ENCODE assay signal across 8 mouse cellular contexts in genomic region chr16:16303888-16304287, GRCm38 (mm10). TPM values are rescaled to one million over a fixed set of nuclear protein-coding genes. Genes with fewer than 3 reads are reported as not detected.
DNase-seq lines count a peak whose midpoint lies in the region; ATAC-seq and TF ChIP-seq lines count a peak whose summit lies in the region.

No protein-coding gene starts in this region.

- no peaks in the 10 kb centered on the region for H3K9me3 ChIP-seq in intestine, postnatal 0 days (ENCODE audit: control insufficient read depth)

- peak overlapping the region; percentile 96 for H3K4me3 ChIP-seq in left cerebral cortex, adult 2 months
- H3K4me3 ChIP-seq in intestine, postnatal 0 days (ENCODE audit: low read depth, low read length) = peak overlapping the region; percentile 96

- peak overlapping the region; percentile 95 for H3K4me2 ChIP-seq in intestine, postnatal 0 days (replicated peaks; ENCODE audit: low read depth)

- TF ChIP-seq CTCF in left cerebral cortex, adult 2 months (IDR thresholded peaks at IDR 0.05) = peak; percentile 39
- TF ChIP-seq CTCF in intestine, postnatal 0 days (IDR thresholded peaks at IDR 0.05; ENCODE audit: low read depth) = peak; percentile 51

- intact Hi-C loops in left cerebral cortex, adult 2 months (cut with DNase I) = loop anchor here (2.0 to 5.0 kb wide), 4 partner anchors 53 to 568 kb away; partner anchors contain the start of genes Dnm1l, Mzt2, Top3b and Vpreb1
- intact Hi-C loops in left cerebral cortex, postnatal 10 days (cut with DNase I) = loop anchor here (5.0 to 10.0 kb wide), 4 partner anchors 102 to 669 kb away; partner anchors contain the start of genes Top3b and Vpreb1

- peak overlapping the region; percentile 95 for H3K27ac ChIP-seq in left cerebral cortex, adult 2 months
- H3K27ac ChIP-seq in intestine, postnatal 0 days (ENCODE audit: low read depth, low read length) = no peak overlapping the region

- H3K9ac ChIP-seq in intestine, postnatal 0 days (ENCODE audit: low read depth, low read length) = peak overlapping the region; percentile 77; the same call in 1 of the 2 replicates

- ATAC-seq in intestine, postnatal 0 days = no peak

- no peaks in the 10 kb centered on the region for H3K27me3 ChIP-seq in intestine, postnatal 0 days (replicated peaks; ENCODE audit: control insufficient read depth, insufficient read depth, low read length)

- H3K36me3 ChIP-seq in intestine, postnatal 0 days (ENCODE audit: control insufficient read depth, insufficient read depth) = peaks cover 5% of the 10 kb centered on the region

- H3K4me1 ChIP-seq in intestine, postnatal 0 days (replicated peaks; ENCODE audit: control insufficient read depth, insufficient read depth, low read length) = no peaks in the 10 kb centered on the region; the same call in 1 of the 2 replicates

- no peak for DNase-seq in left cerebral cortex, adult 2 months (ENCODE audit: extremely low spot score in 1 of 2, low spot score in 2 of 2)
- DNase-seq in left cerebral cortex, postnatal 10 days (ENCODE audit: extremely low spot score in 1 of 2, low spot score in 2 of 2) = no peak
- DNase-seq in embryo, embryonic 10 days (ENCODE audit: low spot score) = peak; percentile 45
- DNase-seq in retina, postnatal 1 day = peak; percentile 24
- no peak for DNase-seq in spleen, adult 12 weeks (ENCODE audit: low spot score)
- no peak for DNase-seq in kidney, postnatal 25 days
- DNase-seq in spleen, postnatal 36 days (ENCODE audit: low spot score in 2 of 2) = no peak

- WGBS in intestine, postnatal 0 days = 18% methylated on average over 7 of the region's 7 CpGs

RNA-seq across cellular contexts. Expression of gene Yars2, which starts 1.1 kb away (rescaled TPM):
- 10 to 100 TPM; 24.1 to 28.3 TPM for total RNA-seq in left cerebral cortex, adult 2 months (2021)
- total RNA-seq in left cerebral cortex, postnatal 10 days (2021) = 10 to 100 TPM; 20.0 to 20.8 TPM
- polyA plus RNA-seq in intestine, postnatal 0 days (2015; fragmentation: Nextera tagmentation; extraction: Ambion mirVana) = 15.4 and 18.3 TPM in 2 replicates

RNA-seq across cellular contexts. Expression of gene Dnm1l, which starts 54.9 kb away (rescaled TPM):
- 100 to 1,000 TPM; 197 to 198 TPM for total RNA-seq in left cerebral cortex, adult 2 months (2021)
- total RNA-seq in left cerebral cortex, postnatal 10 days (2021) = 100 to 1,000 TPM; 216 to 220 TPM
- 43.5 and 45.6 TPM in 2 replicates for polyA plus RNA-seq in intestine, postnatal 0 days (2015; fragmentation: Nextera tagmentation; extraction: Ambion mirVana)

Comparison
In these comparisons a context has a peak if more than half of its experiments do, and no peak if none do; other contexts are left out.
1. DNase-seq: peak in embryo, embryonic 10 days (single experiment) and retina, postnatal 1 day (single experiment); none in left cerebral cortex, adult 2 months (0 of 2), left cerebral cortex, postnatal 10 days (0 of 2), spleen, adult 12 weeks (single experiment), kidney, postnatal 25 days (0 of 2) and spleen, postnatal 36 days (0 of 2).